Mouse (Mus musculus) intestine, postnatal 0 days (tissue): Measurements from ENCODE around the gene Gabrb1. TPM values are rescaled to one million over a fixed set of nuclear protein-coding genes. Genes with fewer than 3 reads are reported as not detected.

Experiments used
- ATAC-seq: fragments of 200-750 bp; cut with Nextera tagmentation; 2 replicates; pipeline ENCODE4 v1.8.0; 2017; ENCODE audit warnings: mild to moderate bottlenecking, moderate TSS enrichment, moderate library complexity
- H3K27ac ChIP-seq: fragments of 300-500 bp; sonication (generic); 2 replicates; pipeline ENCODE4 v1.5.1; 2014; ENCODE audit warnings: mild to moderate bottlenecking, low read depth, low read length, moderate library complexity
- H3K27me3 ChIP-seq: fragments of 300-500 bp; sonication (generic); replicated peaks from 2 replicates; pipeline ENCODE4 v1.6.1; 2014; ENCODE audit warnings: low read length, mixed read lengths; ENCODE audit not compliant: control insufficient read depth, insufficient read depth
- H3K36me3 ChIP-seq: fragments of 300-500 bp; sonication (generic); 2 replicates; pipeline ENCODE4 v1.6.1; 2014; ENCODE audit warnings: mild to moderate bottlenecking, moderate library complexity; ENCODE audit not compliant: control insufficient read depth, insufficient read depth
- H3K4me1 ChIP-seq: fragments of 300-500 bp; sonication (generic); replicated peaks from 2 replicates; pipeline ENCODE4 v1.6.1; 2014; ENCODE audit warnings: antibody characterized with exemption, low read length, mixed read lengths; ENCODE audit not compliant: control insufficient read depth, insufficient read depth
- H3K4me2 ChIP-seq: fragments of 300-500 bp; sonication (generic); replicated peaks from 2 replicates; pipeline ENCODE4 v1.6.1; 2014; ENCODE audit warnings: low read depth, mild to moderate bottlenecking, moderate library complexity
- H3K4me3 ChIP-seq: fragments of 300-500 bp; sonication (generic); 2 replicates; pipeline ENCODE4 v1.5.1; 2014; ENCODE audit warnings: low read depth, low read length
- H3K9ac ChIP-seq: fragments of 300-500 bp; sonication (generic); 2 replicates; pipeline ENCODE4 v1.6.1; 2014; ENCODE audit warnings: mild to moderate bottlenecking, low read depth, low read length
- H3K9me3 ChIP-seq: fragments of 300-500 bp; sonication (generic); 2 replicates; pipeline ENCODE4 v1.6.1; 2016; ENCODE audit warnings: mixed run types; ENCODE audit not compliant: control insufficient read depth
- CTCF ChIP-seq: sonication (generic); IDR thresholded peaks from 2 replicates; pipeline ENCODE4 v1.5.1; 2016; ENCODE audit warnings: low read depth, mild to moderate bottlenecking, control low read depth, antibody characterized with exemption, moderate library complexity
- WGBS: fragments of 180-500 bp; shearing (Covaris S2); extraction: QIAGEN DNeasy Blood & Tissue Kit; methylation state at CpG from one replicate; pipeline ENCODE4 v1.1.7; 2014; 5-methylcytosine and 5-hydroxymethylcytosine counted together
- polyA plus RNA-seq: library from polyadenylated mRNA; unstranded; fragments of >200 nt; fragmentation: Nextera tagmentation; extraction: Ambion mirVana; gene quantifications from 2 replicates; pipeline ENCODE4 v1.2.1, GENCODE M21; 2015

Gabrb1 gene
- polyA plus RNA-seq, 1 experiment from 2014 or later: 0.16 TPM

- no peaks in the 10 kb centered on the region for H3K9me3 ChIP-seq
- no peak for ATAC-seq
- no peak overlapping the region for H3K27ac ChIP-seq
- WGBS: 89% methylated on average over 1 of the region's 1 CpGs
- no peak overlapping the region for H3K4me2 ChIP-seq
- TF ChIP-seq CTCF: no peak
- H3K9ac ChIP-seq: no peak overlapping the region
- no peaks in the 10 kb centered on the region for H3K36me3 ChIP-seq
- no peak overlapping the region for H3K4me3 ChIP-seq
- H3K27me3 ChIP-seq: no peaks in the 10 kb centered on the region
- H3K4me1 ChIP-seq: no peaks in the 10 kb centered on the region
Measured at GRCm38 (mm10) chr5:72195442-72195841, 537.5 kb downstream of the Gabrb1 start.

Other genes with a start within 250 kb of the Gabrb1 start
- not detected in 2 replicates for gene Cox7b2, start 109.9 kb upstream of the Gabrb1 start, polyA plus RNA-seq
- gene Gabra4, start 195 bp downstream of the Gabrb1 start, polyA plus RNA-seq: 0.18 TPM in 2 replicates